Mouse (Mus musculus) midbrain, embryonic 10.5 days (tissue): ENCODE data around the gene Ifit1bl1. TPM values are rescaled to one million over a fixed set of nuclear protein-coding genes. Genes with fewer than 3 reads are reported as not detected.
"Not testable (repeated sequence)": the region's sequence is repeated elsewhere in the genome, so short reads cannot be mapped to it uniquely, and the experiment has no call there.

Experiments used
- DNase-seq: peaks from one replicate; pipeline ENCODE4 v3.0.0-alpha.2; 2017; ENCODE audit warnings: low spot score
- H3K27ac ChIP-seq: fragments of 300-500 bp; sonication (generic); replicated peaks from 2 replicates; pipeline ENCODE4 v1.5.1; 2016; ENCODE audit warnings: mild to moderate bottlenecking
- H3K27me3 ChIP-seq: fragments of 300-500 bp; sonication (generic); 2 replicates; pipeline ENCODE4 v1.6.1; 2016; ENCODE audit warnings: low read depth, mild to moderate bottlenecking; ENCODE audit not compliant: poor library complexity, severe bottlenecking
- H3K36me3 ChIP-seq: fragments of 300-500 bp; sonication (generic); 2 replicates; pipeline ENCODE4 v1.6.1; 2016; ENCODE audit warnings: mild to moderate bottlenecking, moderate library complexity
- H3K4me1 ChIP-seq: fragments of 300-500 bp; sonication (generic); 2 replicates; pipeline ENCODE4 v1.6.1; 2016
- H3K4me3 ChIP-seq: fragments of 300-500 bp; sonication (generic); 2 replicates; pipeline ENCODE4 v1.5.1; 2016; ENCODE audit warnings: mild to moderate bottlenecking, moderate library complexity
- H3K9me3 ChIP-seq: fragments of 300-500 bp; sonication (generic); replicated peaks from 2 replicates; pipeline ENCODE4 v1.6.1; 2016; ENCODE audit warnings: mild to moderate bottlenecking
- WGBS: fragments of 180-500 bp; shearing (Covaris S2); methylation state at CpG from one replicate; pipeline ENCODE4 v1.1.7; 2016; 5-methylcytosine and 5-hydroxymethylcytosine counted together
- polyA plus RNA-seq: library from polyadenylated mRNA; unstranded; fragments of >200 nt; fragmentation: Nextera tagmentation; extraction: Ambion mirVana; gene quantifications from 2 replicates; pipeline ENCODE4 v1.2.1, GENCODE M21; 2016

The Ifit1bl1 gene
- polyA plus RNA-seq, 1 experiment from 2014 or later, result not detected

- not testable (repeated sequence) for H3K36me3 ChIP-seq, H3K4me1 ChIP-seq, DNase-seq, H3K4me3 ChIP-seq, H3K9me3 ChIP-seq, H3K27ac ChIP-seq, H3K27me3 ChIP-seq
- WGBS, result 70% methylated on average over 2 of the region's 2 CpGs
These were observed 18.5 kb downstream of the Ifit1bl1 start, which contains the start of gene Ifit3 for GRCm38 (mm10) chr19:34583126-34583766. Gene Ifit3 (plus strand): TSS chr19:34583531.

- not testable (repeated sequence) for H3K27ac ChIP-seq, H3K9me3 ChIP-seq, H3K36me3 ChIP-seq, H3K27me3 ChIP-seq, H3K4me3 ChIP-seq, H3K4me1 ChIP-seq, DNase-seq
- 95% methylated on average over 2 of the region's 2 CpGs for WGBS
These were observed 19.1 kb downstream of the Ifit1bl1 start for GRCm38 (mm10) chr19:34582696-34583095.

- no peaks in the 10 kb centered on the region for H3K9me3 ChIP-seq
- no peak overlapping the region for H3K27ac ChIP-seq
- no peak overlapping the region for H3K4me3 ChIP-seq
- no peak for DNase-seq
- no peaks in the 10 kb centered on the region for H3K36me3 ChIP-seq
- no peaks in the 10 kb centered on the region for H3K27me3 ChIP-seq
- WGBS, result 79% methylated on average over 1 of the region's 1 CpGs
- H3K4me1 ChIP-seq, result no peaks in the 10 kb centered on the region
These were observed 24.6 kb downstream of the Ifit1bl1 start for GRCm38 (mm10) chr19:34577121-34577520.

- Histone ChIP-seq H3K4me3 (no peak overlapping the region), H3K27ac (no peak overlapping the region), H3K27me3 (no peaks in the 10 kb centered on the region), H3K4me1 (peaks cover 6% of the 10 kb centered on the region; the same call in 1 of the 2 replicates), H3K36me3 (no peaks in the 10 kb centered on the region), H3K9me3 (no peaks in the 10 kb centered on the region)
- no peak for DNase-seq
- WGBS, result 92% methylated on average over 5 of the region's 5 CpGs
These were observed 28.1 kb downstream of the Ifit1bl1 start for GRCm38 (mm10) chr19:34573650-34574049.

GRCm38 (mm10) chr19:34571080-34571479 lies 30.7 kb downstream of the Ifit1bl1 start:
- no peaks in the 10 kb centered on the region for H3K36me3 ChIP-seq
- 81% methylated on average over 1 of the region's 1 CpGs for WGBS
- DNase-seq, result no peak
- H3K4me1 ChIP-seq, result peaks cover 9% of the 10 kb centered on the region; the same call in 1 of the 2 replicates
- H3K27ac ChIP-seq, result no peak overlapping the region
- no peaks in the 10 kb centered on the region for H3K9me3 ChIP-seq
- no peaks in the 10 kb centered on the region for H3K27me3 ChIP-seq
- H3K4me3 ChIP-seq, result no peak overlapping the region

GRCm38 (mm10) chr19:34569896-34570476 lies 31.8 kb downstream of the Ifit1bl1 start:
- DNase-seq, result no peak
- H3K27ac ChIP-seq, result no peak overlapping the region
- WGBS, result 72% methylated on average over 4 of the region's 4 CpGs
- H3K9me3 ChIP-seq, result no peaks in the 10 kb centered on the region
- peaks cover 9% of the 10 kb centered on the region; the same call in 1 of the 2 replicates for H3K4me1 ChIP-seq
- H3K36me3 ChIP-seq, result no peaks in the 10 kb centered on the region
- no peak overlapping the region for H3K4me3 ChIP-seq
- H3K27me3 ChIP-seq, result no peaks in the 10 kb centered on the region

- H3K4me1 ChIP-seq, result peaks cover 9% of the 10 kb centered on the region; the same call in 1 of the 2 replicates
- DNase-seq, result no peak
- WGBS, result 75% methylated on average over 7 of the region's 7 CpGs
- H3K36me3 ChIP-seq, result no peaks in the 10 kb centered on the region
- H3K27me3 ChIP-seq, result no peaks in the 10 kb centered on the region
- no peak overlapping the region for H3K27ac ChIP-seq
- H3K4me3 ChIP-seq, result no peak overlapping the region
- H3K9me3 ChIP-seq, result no peaks in the 10 kb centered on the region
These were observed 32.5 kb downstream of the Ifit1bl1 start for GRCm38 (mm10) chr19:34568988-34569895.

GRCm38 (mm10) chr19:34566178-34566784 lies 35.5 kb downstream of the Ifit1bl1 start:
- Histone ChIP-seq H3K4me1 (peaks cover 9% of the 10 kb centered on the region; the same call in 1 of the 2 replicates), H3K27ac (no peak overlapping the region), H3K36me3 (no peaks in the 10 kb centered on the region), H3K27me3 (no peaks in the 10 kb centered on the region), H3K4me3 (no peak overlapping the region), H3K9me3 (no peaks in the 10 kb centered on the region)
- DNase-seq, result no peak
- WGBS, result 71% methylated on average over 1 of the region's 1 CpGs

GRCm38 (mm10) chr19:34562556-34562955 lies 39.2 kb downstream of the Ifit1bl1 start:
- Histone ChIP-seq H3K27me3 (no peaks in the 10 kb centered on the region), H3K36me3 (no peaks in the 10 kb centered on the region), H3K4me1 (peaks cover 13% of the 10 kb centered on the region; the same call in 1 of the 2 replicates), H3K4me3 (no peak overlapping the region), H3K27ac (no peak overlapping the region), H3K9me3 (no peaks in the 10 kb centered on the region)
- DNase-seq, result no peak

GRCm38 (mm10) chr19:34556621-34557020 lies 45.1 kb downstream of the Ifit1bl1 start:
- no peaks in the 10 kb centered on the region for H3K27me3 ChIP-seq
- no peak overlapping the region for H3K27ac ChIP-seq
- no peaks in the 10 kb centered on the region for H3K36me3 ChIP-seq
- WGBS, result 77% methylated on average over 3 of the region's 3 CpGs
- DNase-seq, result no peak
- H3K9me3 ChIP-seq, result 0 out of 2 replicates have a peak, but pooled peaks cover 3% of the 10 kb centered on the region
- H3K4me1 ChIP-seq, result peaks cover 15% of the 10 kb centered on the region; the same call in 1 of the 2 replicates
- H3K4me3 ChIP-seq, result no peak overlapping the region

GRCm38 (mm10) chr19:34554061-34554460 lies 47.7 kb downstream of the Ifit1bl1 start:
- H3K9me3 ChIP-seq, result 0 out of 2 replicates have a peak, but pooled peaks cover 3% of the 10 kb centered on the region
- no peaks in the 10 kb centered on the region for H3K36me3 ChIP-seq
- no peak for DNase-seq
- no peaks in the 10 kb centered on the region for H3K27me3 ChIP-seq
- peaks cover 14% of the 10 kb centered on the region for H3K4me1 ChIP-seq
- H3K4me3 ChIP-seq, result no peak overlapping the region
- H3K27ac ChIP-seq, result no peak overlapping the region

GRCm38 (mm10) chr19:34553522-34553921 lies 48.2 kb downstream of the Ifit1bl1 start:
- WGBS, result 85% methylated on average over 3 of the region's 3 CpGs

More at GRCm38 (mm10) chr19:34553522-34553921, 48.2 kb downstream of the Ifit1bl1 start:
- Histone ChIP-seq H3K36me3 (no peaks in the 10 kb centered on the region), H3K9me3 (0 out of 2 replicates have a peak, but pooled peaks cover 3% of the 10 kb centered on the region), H3K4me3 (no peak overlapping the region), H3K27me3 (no peaks in the 10 kb centered on the region), H3K4me1 (peaks cover 14% of the 10 kb centered on the region), H3K27ac (no peak overlapping the region)
- DNase-seq, result no peak
